Mouse (Mus musculus) hindbrain, embryonic 14.5 days (tissue): ENCODE results near the gene Zgrf1. TPM values are rescaled to one million over a fixed set of nuclear protein-coding genes. Genes with fewer than 3 reads are reported as not detected.

Experiments
- ATAC-seq: fragments of 200-750 bp; cut with Nextera tagmentation; 2 replicates; pipeline ENCODE4 v1.8.0; 2017; ENCODE audit warnings: moderate number of reproducible peaks, mild to moderate bottlenecking, moderate TSS enrichment, moderate library complexity; ENCODE audit not compliant: low FRiP score
- DNase-seq: peaks from one replicate; pipeline ENCODE4 v3.0.0-alpha.2; 2015; ENCODE audit warnings: low spot score
- H3K27ac ChIP-seq: fragments of 300-500 bp; sonication (generic); 2 replicates; pipeline ENCODE4 v1.5.1; 2014; ENCODE audit warnings: mild to moderate bottlenecking, moderate library complexity
- H3K27me3 ChIP-seq: fragments of 300-500 bp; sonication (generic); 2 replicates; pipeline ENCODE4 v1.6.1; 2014; ENCODE audit warnings: mild to moderate bottlenecking, low read length, mixed read lengths; ENCODE audit not compliant: control insufficient read depth, insufficient read depth
- H3K36me3 ChIP-seq: fragments of 300-500 bp; sonication (generic); replicated peaks from 2 replicates; pipeline ENCODE4 v1.6.1; 2014; ENCODE audit not compliant: control insufficient read depth, insufficient read depth
- H3K4me1 ChIP-seq: fragments of 300-500 bp; sonication (generic); replicated peaks from 2 replicates; pipeline ENCODE4 v1.6.1; 2014; ENCODE audit warnings: antibody characterized with exemption, low read length, mixed read lengths; ENCODE audit not compliant: control insufficient read depth, insufficient read depth
- H3K4me2 ChIP-seq: fragments of 300-500 bp; sonication (generic); replicated peaks from 2 replicates; pipeline ENCODE4 v1.6.1; 2014; ENCODE audit warnings: mild to moderate bottlenecking, moderate library complexity
- H3K4me3 ChIP-seq: fragments of 300-500 bp; sonication (generic); replicated peaks from 2 replicates; pipeline ENCODE4 v1.5.1; 2014; ENCODE audit warnings: mild to moderate bottlenecking, low read length
- H3K9ac ChIP-seq: fragments of 300-500 bp; sonication (generic); 2 replicates; pipeline ENCODE4 v1.6.1; 2014
- H3K9me3 ChIP-seq: fragments of 300-500 bp; sonication (generic); 2 replicates; pipeline ENCODE4 v1.6.1; 2016; ENCODE audit warnings: low read length; ENCODE audit not compliant: control insufficient read depth
- WGBS: fragments of 180-500 bp; shearing (Covaris S2); extraction: QIAGEN DNeasy Blood & Tissue Kit; methylation state at CpG from one replicate; pipeline ENCODE4 v1.1.7; 2014; 5-methylcytosine and 5-hydroxymethylcytosine counted together
- polyA plus RNA-seq: library from polyadenylated mRNA; unstranded; fragments of >200 nt; fragmentation: Nextera tagmentation; extraction: Ambion mirVana; gene quantifications from 2 replicates; pipeline ENCODE4 v1.2.1, GENCODE M21; 2014

The Zgrf1 gene
- polyA plus RNA-seq, 1 experiment from 2014 or later: 2.6 TPM

- under 1% methylated on average over 28 of the region's 28 CpGs for WGBS
- H3K36me3 ChIP-seq: no peaks in the 10 kb centered on the region
- H3K4me2 ChIP-seq: peak overlapping the region; percentile 63
- H3K4me1 ChIP-seq: peaks cover 10% of the 10 kb centered on the region; the same call in 1 of the 2 replicates
- peaks cover 69% of the 10 kb centered on the region for H3K27me3 ChIP-seq
- DNase-seq (peak; percentile 38), ATAC-seq (peak; percentile 28; the same call in 1 of the 2 replicates)
- no peak overlapping the region for H3K27ac ChIP-seq
- 0 out of 2 replicates have a peak overlapping the region, but pooled peaks have one; percentile 11 for H3K9ac ChIP-seq
- H3K4me3 ChIP-seq: peak overlapping the region; percentile 33
- no peaks in the 10 kb centered on the region for H3K9me3 ChIP-seq
Observed at GRCm38 (mm10) chr3:127625701-127626399, 72.6 kb downstream of the Zgrf1 start.

GRCm38 (mm10) chr3:127626524-127626923 is 73.2 kb downstream of the Zgrf1 start:
- Histone ChIP-seq H3K9ac (no peak overlapping the region), H3K27ac (no peak overlapping the region), H3K9me3 (no peaks in the 10 kb centered on the region), H3K4me3 (no peak overlapping the region), H3K36me3 (no peaks in the 10 kb centered on the region), H3K4me1 (peaks cover 10% of the 10 kb centered on the region; the same call in 1 of the 2 replicates), H3K4me2 (no peak overlapping the region), H3K27me3 (peaks cover 74% of the 10 kb centered on the region)
- DNase-seq: peak; percentile 29
- WGBS: 2% methylated on average over 3 of the region's 3 CpGs
- no peak for ATAC-seq

GRCm38 (mm10) chr3:127627151-127627955 is 74.1 kb downstream of the Zgrf1 start:
- Histone ChIP-seq H3K4me2 (no peak overlapping the region), H3K27ac (no peak overlapping the region), H3K9ac (no peak overlapping the region), H3K9me3 (no peaks in the 10 kb centered on the region), H3K4me1 (peaks cover 11% of the 10 kb centered on the region; the same call in 1 of the 2 replicates), H3K27me3 (peaks cover 82% of the 10 kb centered on the region), H3K4me3 (no peak overlapping the region), H3K36me3 (no peaks in the 10 kb centered on the region)
- ATAC-seq (no peak), DNase-seq (no peak)
- 2% methylated on average over 28 of the region's 28 CpGs for WGBS

GRCm38 (mm10) chr3:127627956-127628310 is 74.6 kb downstream of the Zgrf1 start:
- H3K4me2 ChIP-seq: peak overlapping the region; percentile 27; the same call in 1 of the 2 replicates
- WGBS: 1% methylated on average over 9 of the region's 9 CpGs
- DNase-seq (peak; percentile 30), ATAC-seq (no peak)
- no peak overlapping the region for H3K27ac ChIP-seq
- H3K9me3 ChIP-seq: no peaks in the 10 kb centered on the region
- no peaks in the 10 kb centered on the region for H3K36me3 ChIP-seq
- H3K9ac ChIP-seq: no peak overlapping the region
- no peak overlapping the region for H3K4me3 ChIP-seq
- peaks cover 14% of the 10 kb centered on the region; the same call in 1 of the 2 replicates for H3K4me1 ChIP-seq
- H3K27me3 ChIP-seq: peaks cover 88% of the 10 kb centered on the region

GRCm38 (mm10) chr3:127628311-127629184 is 75.3 kb downstream of the Zgrf1 start:
- ATAC-seq (no peak), DNase-seq (no peak)
- Histone ChIP-seq H3K27me3 (peaks cover 93% of the 10 kb centered on the region), H3K4me3 (no peak overlapping the region), H3K9ac (no peak overlapping the region), H3K4me1 (peaks cover 15% of the 10 kb centered on the region; the same call in 1 of the 2 replicates), H3K9me3 (no peaks in the 10 kb centered on the region), H3K36me3 (no peaks in the 10 kb centered on the region), H3K27ac (no peak overlapping the region), H3K4me2 (peak overlapping the region; percentile 27; the same call in 1 of the 2 replicates)
- 2% methylated on average over 37 of the region's 37 CpGs for WGBS

GRCm38 (mm10) chr3:127630190-127630589 is 76.9 kb downstream of the Zgrf1 start:
- no peak overlapping the region for H3K9ac ChIP-seq
- ATAC-seq: no peak
- DNase-seq: peak; percentile 27
- H3K4me3 ChIP-seq: no peak overlapping the region
- H3K9me3 ChIP-seq: no peaks in the 10 kb centered on the region
- H3K36me3 ChIP-seq: no peaks in the 10 kb centered on the region
- peaks cover 18% of the 10 kb centered on the region; the same call in 1 of the 2 replicates for H3K4me1 ChIP-seq
- peaks cover 93% of the 10 kb centered on the region for H3K27me3 ChIP-seq
- H3K4me2 ChIP-seq: no peak overlapping the region
- H3K27ac ChIP-seq: no peak overlapping the region
- 12% methylated on average over 1 of the region's 1 CpGs for WGBS

- peak overlapping the region; percentile 18; the same call in 1 of the 2 replicates for H3K4me2 ChIP-seq
- H3K27me3 ChIP-seq: peaks cover 90% of the 10 kb centered on the region
Observed at GRCm38 (mm10) chr3:127630735-127631372, 77.6 kb downstream of the Zgrf1 start.

GRCm38 (mm10) chr3:127631582-127631981 is 78.3 kb downstream of the Zgrf1 start:
- Histone ChIP-seq H3K4me2 (no peak overlapping the region), H3K9me3 (no peaks in the 10 kb centered on the region), H3K36me3 (no peaks in the 10 kb centered on the region), H3K4me3 (no peak overlapping the region), H3K27me3 (peaks cover 85% of the 10 kb centered on the region), H3K9ac (no peak overlapping the region), H3K27ac (no peak overlapping the region), H3K4me1 (peaks cover 12% of the 10 kb centered on the region; the same call in 1 of the 2 replicates)
- DNase-seq: no peak
- ATAC-seq: no peak
- under 1% methylated on average over 10 of the region's 10 CpGs for WGBS

More at GRCm38 (mm10) chr3:127630735-127631372, 77.6 kb downstream of the Zgrf1 start:
- ATAC-seq (no peak), DNase-seq (no peak)
- Histone ChIP-seq H3K4me3 (no peak overlapping the region), H3K9ac (no peak overlapping the region), H3K36me3 (no peaks in the 10 kb centered on the region), H3K4me1 (peaks cover 13% of the 10 kb centered on the region; the same call in 1 of the 2 replicates), H3K9me3 (no peaks in the 10 kb centered on the region), H3K27ac (no peak overlapping the region)
- 5% methylated on average over 17 of the region's 17 CpGs for WGBS
